Mouse (Mus musculus) ES-CJ7 (cell line): ENCODE data around the gene Vmn1r39.
"Not testable (repeated sequence)": the region's sequence is repeated elsewhere in the genome, so short reads cannot be mapped to it uniquely, and the experiment has no call there.

Experiments used
- DNase-seq: peaks from one replicate; pipeline ENCODE4 v3.0.0; 2011; ENCODE audit warnings: low read depth, low spot score

The Vmn1r39 gene

GRCm38 (mm10) chr6:66810509-66810908 lies at the start of gene Vmn1r39:
Vmn1r39 (minus strand) TSS chr6:66810609.
- DNase-seq, result no peak

- DNase-seq, result no peak
Observed at GRCm38 (mm10) chr6:66859391-66859790, 49.0 kb upstream of the Vmn1r39 start.

- DNase-seq, result no peak
Observed at GRCm38 (mm10) chr6:66858356-66858755, 47.9 kb upstream of the Vmn1r39 start.

- no peak for DNase-seq
Observed at GRCm38 (mm10) chr6:66856236-66856635, 45.8 kb upstream of the Vmn1r39 start.

GRCm38 (mm10) chr6:66848936-66849335 lies 38.5 kb upstream of the Vmn1r39 start:
- DNase-seq, result no peak

- peak; percentile 53 for DNase-seq
Observed at GRCm38 (mm10) chr6:66840631-66841030, 30.2 kb upstream of the Vmn1r39 start.

GRCm38 (mm10) chr6:66836932-66837331 lies 26.5 kb upstream of the Vmn1r39 start:
- no peak for DNase-seq

GRCm38 (mm10) chr6:66806311-66806710 lies 4.1 kb downstream of the Vmn1r39 start:
- no peak for DNase-seq

- DNase-seq, result no peak
Observed at GRCm38 (mm10) chr6:66805713-66806112, 4.7 kb downstream of the Vmn1r39 start.

- DNase-seq, result not testable (repeated sequence)
Observed at GRCm38 (mm10) chr6:66782527-66782926, 27.9 kb downstream of the Vmn1r39 start, which contains the start of gene Vmn1r38. Vmn1r38 (minus strand) TSS chr6:66782627.
